Mouse (Mus musculus): ENCODE measurements around the gene Metap1. TPM values are rescaled to one million over a fixed set of nuclear protein-coding genes. Genes with fewer than 3 reads are reported as not detected.

Metap1 gene
- polyA plus RNA-seq (2014; fragmentation: Nextera tagmentation; extraction: Ambion mirVana) = 60.3 and 64.6 TPM in 2 replicates

GRCm38 (mm10) chr3:138489327-138490033 is at the start of gene Metap1:
Metap1 (minus strand) TSS chr3:138489515.
- ATAC-seq (ENCODE audit: low FRiP score) (peak; percentile 99), DNase-seq (ENCODE audit: low spot score) (peak; percentile 97)
- Histone ChIP-seq H3K27me3 (ENCODE audit: control insufficient read depth, insufficient read depth, low read length) (no peaks in the 10 kb centered on the region), H3K9ac (ENCODE audit: low read depth, low read length) (peak within 1 kb of the TSS; percentile 84), H3K4me3 (ENCODE audit: low read depth, low read length) (peak within 1 kb of the TSS; percentile 91), H3K4me2 (replicated peaks; ENCODE audit: low read depth, low read length) (peak within 1 kb of the TSS; percentile 41), H3K27ac (ENCODE audit: low read depth, low read length) (peak within 1 kb of the TSS; percentile 79), H3K9me3 (ENCODE audit: control insufficient read depth, low read length) (no peaks in the 10 kb centered on the region), H3K36me3 (ENCODE audit: control insufficient read depth, insufficient read depth, low read length) (no peaks in the 10 kb centered on the region; the same call in 1 of the 2 replicates), H3K4me1 (replicated peaks; ENCODE audit: control insufficient read depth, insufficient read depth, low read length) (no peaks in the 10 kb centered on the region)
- 2% methylated on average over 56 of the region's 65 CpGs for WGBS

- no peaks in the 10 kb centered on the region for H3K9me3 ChIP-seq (ENCODE audit: control insufficient read depth, low read length)
- H3K4me1 ChIP-seq (replicated peaks; ENCODE audit: control insufficient read depth, insufficient read depth, low read length) = no peaks in the 10 kb centered on the region
- H3K36me3 ChIP-seq (ENCODE audit: control insufficient read depth, insufficient read depth, low read length) = no peaks in the 10 kb centered on the region
- no peak overlapping the region for H3K4me2 ChIP-seq (replicated peaks; ENCODE audit: low read depth, low read length)
- no peaks in the 10 kb centered on the region for H3K27me3 ChIP-seq (ENCODE audit: control insufficient read depth, insufficient read depth, low read length)
- no peak overlapping the region for H3K27ac ChIP-seq (ENCODE audit: low read depth, low read length)
- H3K9ac ChIP-seq (ENCODE audit: low read depth, low read length) = no peak overlapping the region
- WGBS = 95% methylated on average over 2 of the region's 2 CpGs
- DNase-seq (ENCODE audit: low spot score) (no peak), ATAC-seq (ENCODE audit: low FRiP score) (no peak)
- no peak overlapping the region for H3K4me3 ChIP-seq (ENCODE audit: low read depth, low read length)
Observed at GRCm38 (mm10) chr3:138536031-138536430, 46.7 kb upstream of the Metap1 start.

- no peak for DNase-seq (ENCODE audit: low spot score)
- ATAC-seq (ENCODE audit: low FRiP score) = no peak
- no peak overlapping the region for H3K9ac ChIP-seq (ENCODE audit: low read depth, low read length)
- no peak overlapping the region for H3K4me3 ChIP-seq (ENCODE audit: low read depth, low read length)
- H3K27ac ChIP-seq (ENCODE audit: low read depth, low read length) = no peak overlapping the region
- H3K36me3 ChIP-seq (ENCODE audit: control insufficient read depth, insufficient read depth, low read length) = no peaks in the 10 kb centered on the region
- H3K4me1 ChIP-seq (replicated peaks; ENCODE audit: control insufficient read depth, insufficient read depth, low read length) = no peaks in the 10 kb centered on the region
- H3K27me3 ChIP-seq (ENCODE audit: control insufficient read depth, insufficient read depth, low read length) = no peaks in the 10 kb centered on the region
- H3K9me3 ChIP-seq (ENCODE audit: control insufficient read depth, low read length) = no peaks in the 10 kb centered on the region
- WGBS = 78% methylated on average over 2 of the region's 2 CpGs
- H3K4me2 ChIP-seq (replicated peaks; ENCODE audit: low read depth, low read length) = no peak overlapping the region
Observed at GRCm38 (mm10) chr3:138532764-138533163, 43.4 kb upstream of the Metap1 start.

- no peak overlapping the region for H3K4me3 ChIP-seq (ENCODE audit: low read depth, low read length)
- 64% methylated on average over 12 of the region's 12 CpGs for WGBS
- no peaks in the 10 kb centered on the region for H3K4me1 ChIP-seq (replicated peaks; ENCODE audit: control insufficient read depth, insufficient read depth, low read length)
- H3K4me2 ChIP-seq (replicated peaks; ENCODE audit: low read depth, low read length) = no peak overlapping the region
- DNase-seq (ENCODE audit: low spot score) = no peak
- no peak overlapping the region for H3K27ac ChIP-seq (ENCODE audit: low read depth, low read length)
- H3K27me3 ChIP-seq (ENCODE audit: control insufficient read depth, insufficient read depth, low read length) = no peaks in the 10 kb centered on the region
- no peaks in the 10 kb centered on the region for H3K36me3 ChIP-seq (ENCODE audit: control insufficient read depth, insufficient read depth, low read length)
- no peaks in the 10 kb centered on the region for H3K9me3 ChIP-seq (ENCODE audit: control insufficient read depth, low read length)
- ATAC-seq (ENCODE audit: low FRiP score) = no peak
- H3K9ac ChIP-seq (ENCODE audit: low read depth, low read length) = no peak overlapping the region
Observed at GRCm38 (mm10) chr3:138531479-138532181, 42.3 kb upstream of the Metap1 start.

GRCm38 (mm10) chr3:138530578-138531478 is 41.5 kb upstream of the Metap1 start:
- no peak overlapping the region for H3K4me2 ChIP-seq (replicated peaks; ENCODE audit: low read depth, low read length)
- no peaks in the 10 kb centered on the region for H3K36me3 ChIP-seq (ENCODE audit: control insufficient read depth, insufficient read depth, low read length)
- H3K27ac ChIP-seq (ENCODE audit: low read depth, low read length) = no peak overlapping the region
- H3K9ac ChIP-seq (ENCODE audit: low read depth, low read length) = no peak overlapping the region
- H3K4me1 ChIP-seq (replicated peaks; ENCODE audit: control insufficient read depth, insufficient read depth, low read length) = no peaks in the 10 kb centered on the region
- ATAC-seq (ENCODE audit: low FRiP score) (no peak), DNase-seq (ENCODE audit: low spot score) (no peak)
- no peak overlapping the region for H3K4me3 ChIP-seq (ENCODE audit: low read depth, low read length)
- no peaks in the 10 kb centered on the region for H3K9me3 ChIP-seq (ENCODE audit: control insufficient read depth, low read length)
- WGBS = 82% methylated on average over 8 of the region's 8 CpGs
- H3K27me3 ChIP-seq (ENCODE audit: control insufficient read depth, insufficient read depth, low read length) = no peaks in the 10 kb centered on the region

GRCm38 (mm10) chr3:138528265-138528664 is 39.0 kb upstream of the Metap1 start:
- no peak for DNase-seq (ENCODE audit: low spot score)
- H3K27ac ChIP-seq (ENCODE audit: low read depth, low read length) = no peak overlapping the region
- peak overlapping the region; percentile 98 for H3K4me3 ChIP-seq (ENCODE audit: low read depth, low read length)
- peak overlapping the region; percentile 58 for H3K4me2 ChIP-seq (replicated peaks; ENCODE audit: low read depth, low read length)
- no peaks in the 10 kb centered on the region for H3K27me3 ChIP-seq (ENCODE audit: control insufficient read depth, insufficient read depth, low read length)
- 3% methylated on average over 16 of the region's 16 CpGs for WGBS
- H3K36me3 ChIP-seq (ENCODE audit: control insufficient read depth, insufficient read depth, low read length) = no peaks in the 10 kb centered on the region
- ATAC-seq (ENCODE audit: low FRiP score) = no peak
- no peaks in the 10 kb centered on the region for H3K4me1 ChIP-seq (replicated peaks; ENCODE audit: control insufficient read depth, insufficient read depth, low read length)
- H3K9me3 ChIP-seq (ENCODE audit: control insufficient read depth, low read length) = no peaks in the 10 kb centered on the region
- peak overlapping the region; percentile 94 for H3K9ac ChIP-seq (ENCODE audit: low read depth, low read length)

- ATAC-seq (ENCODE audit: low FRiP score) (peak; percentile 84), DNase-seq (ENCODE audit: low spot score) (peak; percentile 83)
- Histone ChIP-seq H3K4me1 (replicated peaks; ENCODE audit: control insufficient read depth, insufficient read depth, low read length) (no peaks in the 10 kb centered on the region), H3K4me3 (ENCODE audit: low read depth, low read length) (peak overlapping the region; percentile 98), H3K27me3 (ENCODE audit: control insufficient read depth, insufficient read depth, low read length) (no peaks in the 10 kb centered on the region), H3K9ac (ENCODE audit: low read depth, low read length) (peak overlapping the region; percentile 94), H3K27ac (ENCODE audit: low read depth, low read length) (peak overlapping the region; percentile 97), H3K9me3 (ENCODE audit: control insufficient read depth, low read length) (no peaks in the 10 kb centered on the region), H3K4me2 (replicated peaks; ENCODE audit: low read depth, low read length) (peak overlapping the region; percentile 58), H3K36me3 (ENCODE audit: control insufficient read depth, insufficient read depth, low read length) (no peaks in the 10 kb centered on the region)
- under 1% methylated on average over 39 of the region's 64 CpGs for WGBS
Observed at GRCm38 (mm10) chr3:138527667-138528231, 38.4 kb upstream of the Metap1 start.

- Histone ChIP-seq H3K27me3 (ENCODE audit: control insufficient read depth, insufficient read depth, low read length) (no peaks in the 10 kb centered on the region), H3K27ac (ENCODE audit: low read depth, low read length) (peak overlapping the region; percentile 97), H3K4me3 (ENCODE audit: low read depth, low read length) (peak overlapping the region; percentile 98), H3K4me2 (replicated peaks; ENCODE audit: low read depth, low read length) (peak overlapping the region; percentile 59), H3K36me3 (ENCODE audit: control insufficient read depth, insufficient read depth, low read length) (no peaks in the 10 kb centered on the region), H3K9ac (ENCODE audit: low read depth, low read length) (peak overlapping the region; percentile 94), H3K4me1 (replicated peaks; ENCODE audit: control insufficient read depth, insufficient read depth, low read length) (no peaks in the 10 kb centered on the region), H3K9me3 (ENCODE audit: control insufficient read depth, low read length) (no peaks in the 10 kb centered on the region)
- ATAC-seq (ENCODE audit: low FRiP score) = peak; percentile 94
- peak; percentile 97 for DNase-seq (ENCODE audit: low spot score)
- under 1% methylated on average over 59 of the region's 85 CpGs for WGBS
Observed at GRCm38 (mm10) chr3:138526916-138527666, 37.8 kb upstream of the Metap1 start.
